Mouse (Mus musculus): Measurements from ENCODE around the gene Map2k5.

DNA sequence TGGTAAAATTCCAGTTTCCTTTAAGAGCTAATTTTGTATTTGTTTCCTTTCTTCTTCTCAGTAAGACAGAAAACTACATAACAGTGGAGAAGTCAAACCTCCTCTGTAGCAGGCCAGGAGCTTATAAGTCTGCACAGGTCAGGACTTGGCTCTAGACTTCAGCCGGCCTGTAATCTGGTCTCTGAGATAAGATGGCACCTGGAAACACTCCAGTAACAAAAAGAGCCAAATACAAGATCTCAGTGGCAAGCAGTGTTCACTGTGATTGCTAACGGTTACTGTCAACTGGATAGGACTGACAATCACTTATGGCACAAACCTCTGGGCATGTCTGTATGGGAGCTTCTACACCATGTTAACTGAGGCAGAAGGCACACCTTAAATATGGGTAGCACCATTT, 4.4 kb downstream of the Map2k5 start:
- TF ChIP-seq POLR2A (IDR thresholded peaks at IDR 0.05; ENCODE audit: extremely low read depth, insufficient read depth, low read length), result no peak
- no peak for TF ChIP-seq CTCF (IDR thresholded peaks at IDR 0.05; ENCODE audit: extremely low read depth, insufficient read depth, low read length)

All from cortical plate, adult 2 months (tissue).